Mouse (Mus musculus) embryo, embryonic 11 days (tissue): Measurements from ENCODE around the gene Hopx.
A peak's percentile ranks its signal among the peaks of the same experiment; 100 is the strongest.
"Not testable (repeated sequence)": the region's sequence is repeated elsewhere in the genome, so short reads cannot be mapped to it uniquely, and the experiment has no call there.

Source experiments
- DNase-seq: peaks from one replicate; pipeline ENCODE4 v3.0.0-alpha.2; 2015

Gene Hopx

GRCm38 (mm10) chr5:77098874-77099273 lies 16.0 kb downstream of the Hopx start:
- no peak for DNase-seq

GRCm38 (mm10) chr5:77097686-77098085 lies 17.2 kb downstream of the Hopx start:
- DNase-seq, result peak; percentile 43

GRCm38 (mm10) chr5:77096194-77096593 lies 18.7 kb downstream of the Hopx start:
- not testable (repeated sequence) for DNase-seq

- DNase-seq, result peak; percentile 72
Observed at GRCm38 (mm10) chr5:77094510-77095491, 20.1 kb downstream of the Hopx start.

- DNase-seq, result no peak
Observed at GRCm38 (mm10) chr5:77093961-77094360, 21.0 kb downstream of the Hopx start.

GRCm38 (mm10) chr5:77092531-77092930 lies 22.4 kb downstream of the Hopx start:
- no peak for DNase-seq

GRCm38 (mm10) chr5:77091923-77092322 lies 23.0 kb downstream of the Hopx start:
- no peak for DNase-seq

- no peak for DNase-seq
Observed at GRCm38 (mm10) chr5:77090521-77091096, 24.3 kb downstream of the Hopx start.

GRCm38 (mm10) chr5:77089901-77090300 lies 25.0 kb downstream of the Hopx start:
- DNase-seq, result no peak

GRCm38 (mm10) chr5:77089294-77089693 lies 25.6 kb downstream of the Hopx start:
- DNase-seq, result peak; percentile 60

- DNase-seq, result no peak
Observed at GRCm38 (mm10) chr5:77087122-77087521, 27.8 kb downstream of the Hopx start.

GRCm38 (mm10) chr5:77086541-77086940 lies 28.4 kb downstream of the Hopx start:
- no peak for DNase-seq

GRCm38 (mm10) chr5:77085753-77086450 lies 29.0 kb downstream of the Hopx start:
- no peak for DNase-seq

GRCm38 (mm10) chr5:77084418-77084817 lies 30.5 kb downstream of the Hopx start:
- no peak for DNase-seq

GRCm38 (mm10) chr5:77082735-77083134 lies 32.2 kb downstream of the Hopx start:
- DNase-seq, result no peak

GRCm38 (mm10) chr5:77080761-77081160 lies 34.2 kb downstream of the Hopx start:
- no peak for DNase-seq

- DNase-seq, result no peak
Observed at GRCm38 (mm10) chr5:77075951-77076350, 39.0 kb downstream of the Hopx start.

- DNase-seq, result no peak
Observed at GRCm38 (mm10) chr5:77074914-77075313, 40.0 kb downstream of the Hopx start.

GRCm38 (mm10) chr5:77073794-77074193 lies 41.1 kb downstream of the Hopx start:
- no peak for DNase-seq

GRCm38 (mm10) chr5:77071626-77072025 lies 43.3 kb downstream of the Hopx start:
- DNase-seq, result peak; percentile 18

GRCm38 (mm10) chr5:77070987-77071386 lies 43.9 kb downstream of the Hopx start:
- no peak for DNase-seq

- no peak for DNase-seq
Observed at GRCm38 (mm10) chr5:77067321-77067720, 47.6 kb downstream of the Hopx start.

GRCm38 (mm10) chr5:77061372-77062038 lies 53.4 kb downstream of the Hopx start:
- peak; percentile 49 for DNase-seq
